Mouse (Mus musculus) testis, postnatal 14 days (tissue): ENCODE results near the gene Bin2.

Experiments
- DNase-seq: peaks from one replicate; pipeline ENCODE4 v3.0.0; 2021; ENCODE audit warnings: low spot score

The Bin2 gene

GRCm38 (mm10) chr15:100681770-100682169 lies 12.4 kb upstream of the Bin2 start:
- DNase-seq = no peak

- DNase-seq = no peak
Observed at GRCm38 (mm10) chr15:100680381-100680780, 11.0 kb upstream of the Bin2 start.

GRCm38 (mm10) chr15:100679005-100679404 lies 9.7 kb upstream of the Bin2 start:
- no peak for DNase-seq

GRCm38 (mm10) chr15:100678581-100678980 lies 9.2 kb upstream of the Bin2 start:
- no peak for DNase-seq

GRCm38 (mm10) chr15:100677675-100678074 lies 8.3 kb upstream of the Bin2 start:
- no peak for DNase-seq

GRCm38 (mm10) chr15:100676521-100676920 lies 7.2 kb upstream of the Bin2 start:
- no peak for DNase-seq

GRCm38 (mm10) chr15:100675486-100675885 lies 6.1 kb upstream of the Bin2 start:
- DNase-seq = no peak

GRCm38 (mm10) chr15:100674566-100674965 lies 5.2 kb upstream of the Bin2 start:
- DNase-seq = no peak

GRCm38 (mm10) chr15:100673585-100674391 lies 4.4 kb upstream of the Bin2 start:
- no peak for DNase-seq

- no peak for DNase-seq
Observed at GRCm38 (mm10) chr15:100670833-100671232, 1.5 kb upstream of the Bin2 start.

GRCm38 (mm10) chr15:100670004-100670403 lies 651 bp upstream of the Bin2 start:
- no peak for DNase-seq

GRCm38 (mm10) chr15:100667871-100668545 lies 1.3 kb downstream of the Bin2 start:
- no peak for DNase-seq

GRCm38 (mm10) chr15:100667420-100667819 lies 1.9 kb downstream of the Bin2 start:
- no peak for DNase-seq

GRCm38 (mm10) chr15:100666851-100667250 lies 2.5 kb downstream of the Bin2 start:
- DNase-seq = no peak

- no peak for DNase-seq
Observed at GRCm38 (mm10) chr15:100666219-100666696, 3.1 kb downstream of the Bin2 start.

- no peak for DNase-seq
Observed at GRCm38 (mm10) chr15:100665411-100666218, 3.7 kb downstream of the Bin2 start.

GRCm38 (mm10) chr15:100664813-100665274 lies 4.5 kb downstream of the Bin2 start:
- no peak for DNase-seq

GRCm38 (mm10) chr15:100660805-100661204 lies 8.5 kb downstream of the Bin2 start:
- no peak for DNase-seq

GRCm38 (mm10) chr15:100660306-100660705 lies 9.0 kb downstream of the Bin2 start:
- no peak for DNase-seq

GRCm38 (mm10) chr15:100655201-100655600 lies 14.2 kb downstream of the Bin2 start:
- no peak for DNase-seq

GRCm38 (mm10) chr15:100654271-100654670 lies 15.1 kb downstream of the Bin2 start:
- DNase-seq = no peak

- no peak for DNase-seq
Observed at GRCm38 (mm10) chr15:100651610-100652009, 17.7 kb downstream of the Bin2 start.
